8 mouse cellular contexts compared by ENCODE assay signal in genomic region chr8:112010997-112011815, GRCm38 (mm10). TPM values are rescaled to one million over a fixed set of nuclear protein-coding genes. Genes with fewer than 3 reads are reported as not detected.
DNase-seq lines count a peak whose midpoint lies in the region; ATAC-seq and TF ChIP-seq lines count a peak whose summit lies in the region.

Gene Kars (minus strand): TSS chr8:112011323.
Gene Terf2ip (plus strand): TSS chr8:112011398.

- peaks cover 6 to 42% of the 10 kb centered on the region in 2 experiments for H3K36me3 ChIP-seq in MEL (ENCODE audit: control insufficient read depth in 1 of 2, insufficient read depth in 2 of 2, low read length in 2 of 2)
- peaks cover 15% of the 10 kb centered on the region for H3K36me3 ChIP-seq in forebrain, postnatal 0 days (ENCODE audit: insufficient read depth)
- H3K36me3 ChIP-seq in lung, embryonic 15.5 days: peaks cover 11% of the 10 kb centered on the region; the same call in 1 of the 2 replicates

- TF ChIP-seq RAD21 in MEL (IDR thresholded peaks at IDR 0.05; ENCODE audit: low read depth, low read length): no peak

- H3K9me3 ChIP-seq in MEL (replicated peaks; ENCODE audit: insufficient read depth, low read length): no peaks in the 10 kb centered on the region
- no peaks in the 10 kb centered on the region for H3K9me3 ChIP-seq in forebrain, postnatal 0 days (ENCODE audit: low read length)
- no peaks in the 10 kb centered on the region for H3K9me3 ChIP-seq in lung, embryonic 15.5 days

- TF ChIP-seq POLR2A in MEL (IDR thresholded peaks at IDR 0.05; ENCODE audit: control insufficient read depth in 1 of 2, insufficient read depth in 1 of 2, low read depth in 1 of 2, low read length in 2 of 2, poor library complexity in 1 of 2): peak; percentile 69 to 98; a peak in 3 of 4 replicates
- TF ChIP-seq POLR2A in cerebellum, adult 2 months (IDR thresholded peaks at IDR 0.05; ENCODE audit: borderline replicate concordance, insufficient read depth, low read length): peak; percentile 99

- peak within 1 kb of the TSS; percentile 83 for H3K4me2 ChIP-seq in forebrain, postnatal 0 days (ENCODE audit: low read depth)
- H3K4me2 ChIP-seq in lung, embryonic 15.5 days: peak within 1 kb of the TSS; percentile 90

- ATAC-seq in forebrain, postnatal 0 days: peak; percentile 96
- ATAC-seq in lung, embryonic 15.5 days (ENCODE audit: borderline replicate concordance, extremely low read depth, low FRiP score, low TSS enrichment): peak; percentile 93

- peaks cover 19 to 27% of the 10 kb centered on the region in 2 experiments for H3K4me1 ChIP-seq in MEL (ENCODE audit: control insufficient read depth in 1 of 2, insufficient read depth in 2 of 2, low read length in 2 of 2)
- no peaks in the 10 kb centered on the region; the same call in 1 of the 2 replicates for H3K4me1 ChIP-seq in cerebellum, adult 2 months (ENCODE audit: control insufficient read depth, insufficient read depth, low read length)
- peaks cover 14% of the 10 kb centered on the region for H3K4me1 ChIP-seq in forebrain, postnatal 0 days (ENCODE audit: insufficient read depth)
- peaks cover 21% of the 10 kb centered on the region for H3K4me1 ChIP-seq in lung, embryonic 15.5 days

- under 1% methylated on average over 61 of the region's 61 CpGs for WGBS in cerebellum, adult 2 months
- under 1% methylated on average over 61 of the region's 61 CpGs for WGBS in forebrain, postnatal 0 days
- WGBS in lung, embryonic 15.5 days: under 1% methylated on average over 61 of the region's 61 CpGs

- H3K79me2 ChIP-seq in MEL (ENCODE audit: control insufficient read depth, insufficient read depth, low read length, poor library complexity): peaks cover 56% of the 10 kb centered on the region

- peak; percentile 96 for DNase-seq in MEL (ENCODE audit: low read depth, low spot score)
- DNase-seq in cerebellum, adult 2 months: peak; percentile 93 to 94
- DNase-seq in forebrain, postnatal 0 days: peak; percentile 94
- peak; percentile 96 for DNase-seq in heart, postnatal 4 days
- DNase-seq in layer of hippocampus, adult 8-10 months (ENCODE audit: low spot score in 2 of 2): peak; percentile 87
- DNase-seq in ovary, adult 18-20 months (ENCODE audit: low spot score): peak; percentile 89
- peak; percentile 93 for DNase-seq in thymus, postnatal 0 days (ENCODE audit: low spot score)

- no peak for TF ChIP-seq EP300 in MEL (IDR thresholded peaks at IDR 0.05; ENCODE audit: low read depth in 1 of 2, low read length in 2 of 2)

- H3K4me3 ChIP-seq in MEL (ENCODE audit: control insufficient read depth in 1 of 2, insufficient read depth in 1 of 2, low read depth in 2 of 2, low read length in 2 of 2): peak within 1 kb of the TSS; percentile 53 to 80
- peak within 1 kb of the TSS; percentile 80 for H3K4me3 ChIP-seq in cerebellum, adult 2 months (replicated peaks; ENCODE audit: insufficient read depth, low read depth, low read length)
- peak within 1 kb of the TSS; percentile 90 for H3K4me3 ChIP-seq in forebrain, postnatal 0 days (ENCODE audit: low read depth, low read length)
- peak within 1 kb of the TSS; percentile 99 for H3K4me3 ChIP-seq in lung, embryonic 15.5 days

- peak within 1 kb of the TSS; percentile 83 for H3K9ac ChIP-seq in MEL (ENCODE audit: control insufficient read depth, low read depth, low read length, poor library complexity, severe bottlenecking)
- H3K9ac ChIP-seq in forebrain, postnatal 0 days: peak within 1 kb of the TSS; percentile 89
- peak within 1 kb of the TSS; percentile 88 for H3K9ac ChIP-seq in lung, embryonic 15.5 days

- no peak for TF ChIP-seq CTCF in MEL (IDR thresholded peaks at IDR 0.05 in 2 of 3, conservative IDR thresholded peaks at IDR 0.05 in 1 of 3; ENCODE audit: control insufficient read depth in 1 of 3, insufficient read depth in 1 of 3, low read depth in 2 of 3, low read length in 3 of 3, poor library complexity in 1 of 3, severe bottlenecking in 1 of 3)
- no peak for TF ChIP-seq CTCF in cerebellum, adult 2 months (IDR thresholded peaks at IDR 0.05; ENCODE audit: borderline replicate concordance, insufficient read depth, low read depth, low read length)
- no peak; the same call in 1 of the 2 replicates for TF ChIP-seq CTCF in forebrain, postnatal 0 days (IDR thresholded peaks at IDR 0.05; ENCODE audit: low read depth)

- H3K27me3 ChIP-seq in MEL (ENCODE audit: control insufficient read depth in 1 of 2, insufficient read depth in 2 of 2, low read length in 2 of 2): no peaks in the 10 kb centered on the region
- no peaks in the 10 kb centered on the region for H3K27me3 ChIP-seq in cerebellum, adult 2 months (ENCODE audit: control insufficient read depth, insufficient read depth, low read length)
- H3K27me3 ChIP-seq in forebrain, postnatal 0 days (ENCODE audit: insufficient read depth, low read length): no peaks in the 10 kb centered on the region
- no peaks in the 10 kb centered on the region for H3K27me3 ChIP-seq in lung, embryonic 15.5 days

- H3K27ac ChIP-seq in MEL (ENCODE audit: control insufficient read depth, low read depth, low read length): peak within 1 kb of the TSS; percentile 71
- H3K27ac ChIP-seq in cerebellum, adult 2 months (ENCODE audit: insufficient read depth, low read length): peak within 1 kb of the TSS; percentile 26
- H3K27ac ChIP-seq in forebrain, postnatal 0 days (ENCODE audit: low read depth, low read length): peak within 1 kb of the TSS; percentile 83
- peak within 1 kb of the TSS; percentile 86 for H3K27ac ChIP-seq in lung, embryonic 15.5 days

TF ChIP-seq in MEL, 35 proteins besides CTCF, POLR2A, EP300 and RAD21 (continues in another document):
- TF ChIP-seq ZNF384 (IDR thresholded peaks at IDR 0.05; ENCODE audit: low read depth, low read length) (peak; percentile 99), ZKSCAN1 (IDR thresholded peaks at IDR 0.05; ENCODE audit: low read depth, low read length) (no peak), RCOR1 (IDR thresholded peaks at IDR 0.05; ENCODE audit: low read depth, low read length) (no peak), MYC (IDR thresholded peaks at IDR 0.05; ENCODE audit: low read depth, low read length) (peak; percentile 98), POLR2AphosphoS2 (IDR thresholded peaks at IDR 0.05; ENCODE audit: low read length) (peak; percentile 88), CHD2 (IDR thresholded peaks at IDR 0.05; ENCODE audit: low read length) (no peak), NRF1 (IDR thresholded peaks at IDR 0.05; ENCODE audit: insufficient read depth, low read depth, low read length, poor library complexity, severe bottlenecking) (peak; percentile 100), POLR2AphosphoS5 (IDR thresholded peaks at IDR 0.05; ENCODE audit: borderline replicate concordance, low read depth, low read length) (peak; percentile 36; the same call in 1 of the 2 replicates), ETS1 (IDR thresholded peaks at IDR 0.05; ENCODE audit: low read depth, low read length) (no peak; the same call in 1 of the 2 replicates), TBP (IDR thresholded peaks at IDR 0.05; ENCODE audit: low read depth, low read length) (peak; percentile 90), ELF1 (IDR thresholded peaks at IDR 0.05; ENCODE audit: low read depth, low read length) (peak; percentile 91), USF2 (IDR thresholded peaks at IDR 0.05; ENCODE audit: borderline replicate concordance in 1 of 2, insufficient read depth in 1 of 2, low read depth in 1 of 2, low read length in 2 of 2) (no peak), MEF2A (IDR thresholded peaks at IDR 0.05; ENCODE audit: extremely low read depth, insufficient replicate concordance, low read depth, low read length, poor library complexity, severe bottlenecking) (no peak), UBTF (IDR thresholded peaks at IDR 0.05; ENCODE audit: borderline replicate concordance, insufficient read depth, low read depth, low read length) (no peak), HCFC1 (IDR thresholded peaks at IDR 0.05; ENCODE audit: low read depth, low read length) (peak; percentile 93), MXI1 (IDR thresholded peaks at IDR 0.05; ENCODE audit: low read depth, low read length) (peak; percentile 90), TCF12 (IDR thresholded peaks at IDR 0.05; ENCODE audit: low read depth, low read length) (peak; percentile 52; the same call in 1 of the 2 replicates), MAFK (IDR thresholded peaks at IDR 0.05; ENCODE audit: borderline replicate concordance, low read depth, low read length) (no peak), ZMIZ1 (IDR thresholded peaks at IDR 0.05; ENCODE audit: low read depth, low read length) (peak; percentile 78; the same call in 1 of the 2 replicates), USF1 (IDR thresholded peaks at IDR 0.05; ENCODE audit: low read depth, low read length) (no peak), BHLHE40 (IDR thresholded peaks at IDR 0.05; ENCODE audit: borderline replicate concordance, low read depth, low read length) (no peak), KAT2A (conservative IDR thresholded peaks at IDR 0.05; ENCODE audit: low read depth, low read length) (peak; percentile 66; the same call in 1 of the 2 replicates)

RNA-seq across cellular contexts. Expression of gene Kars, which starts in this region (rescaled TPM):
- 295 and 302 TPM in 2 replicates for total RNA-seq in MEL (2012; rRNA removed)
- polyA plus RNA-seq in MEL (2012; ENCODE audit: insufficient read depth in 1 of 2, insufficient read length in 2 of 2, low read depth in 1 of 2, low replicate concordance in 2 of 2, missing spikeins in 1 of 2): 100 to 1,000 TPM; 355 to 642 TPM
- polyA plus RNA-seq in cerebellum, adult 2 months (2012; rRNA removed): 90.2 and 91.7 TPM in 2 replicates
- 125 and 136 TPM in 2 replicates for total RNA-seq in forebrain, postnatal 0 days (2014; rRNA removed)
- polyA plus RNA-seq in forebrain, postnatal 0 days (2015; fragmentation: Nextera tagmentation; extraction: Ambion mirVana): 160 and 165 TPM in 2 replicates
- 100 to 1,000 TPM; 100 to 105 TPM for total RNA-seq in heart, postnatal 4 days (2021)
- 10 to 100 TPM; 77.6 to 80.4 (median 78.2) TPM for total RNA-seq in layer of hippocampus, adult 8-10 months (2022)
- 188 and 191 TPM in 2 replicates for polyA plus RNA-seq in lung, embryonic 15.5 days (2015; fragmentation: Nextera tagmentation; extraction: Ambion mirVana)
- polyA plus RNA-seq in thymus, postnatal 0 days (2015; fragmentation: Nextera tagmentation; extraction: Ambion mirVana): 169 and 186 TPM in 2 replicates

RNA-seq across cellular contexts. Expression of gene Terf2ip, which starts in this region (rescaled TPM):
- total RNA-seq in MEL (2012; rRNA removed): 10.9 and 12.5 TPM in 2 replicates
- polyA plus RNA-seq in MEL (2012; ENCODE audit: insufficient read depth in 1 of 2, insufficient read length in 2 of 2, low read depth in 1 of 2, low replicate concordance in 2 of 2, missing spikeins in 1 of 2): 10 to 100 TPM in 1 of 2 experiments, not detected in 1; 15.1 TPM
- 36.3 and 38.0 TPM in 2 replicates for polyA plus RNA-seq in cerebellum, adult 2 months (2012; rRNA removed)
- total RNA-seq in forebrain, postnatal 0 days (2014; rRNA removed): 61.0 and 71.2 TPM in 2 replicates
- polyA plus RNA-seq in forebrain, postnatal 0 days (2015; fragmentation: Nextera tagmentation; extraction: Ambion mirVana): 31.6 and 61.5 TPM in 2 replicates
- 10 to 100 TPM; 11.3 to 12.6 TPM for total RNA-seq in heart, postnatal 4 days (2021)
- 10 to 100 TPM; 36.7 to 43.2 (median 39.2) TPM for total RNA-seq in layer of hippocampus, adult 8-10 months (2022)
- 23.7 and 24.3 TPM in 2 replicates for polyA plus RNA-seq in lung, embryonic 15.5 days (2015; fragmentation: Nextera tagmentation; extraction: Ambion mirVana)
- 12.8 and 16.8 TPM in 2 replicates for polyA plus RNA-seq in thymus, postnatal 0 days (2015; fragmentation: Nextera tagmentation; extraction: Ambion mirVana)

Comparison
In these comparisons a context has a peak if more than half of its experiments do, and no peak if none do; other contexts are left out.
1. Peak in every context shown above with its lines: DNase-seq, ATAC-seq, H3K4me3 ChIP-seq and H3K27ac ChIP-seq.
2. H3K27ac ChIP-seq: peak in every context shown above with its lines; median percentile 86 in lung, embryonic 15.5 days; 83 in forebrain, postnatal 0 days; 71 in MEL; 26 in cerebellum, adult 2 months.